Mouse (Mus musculus): Measurements from ENCODE around the gene Echdc2. TPM values are rescaled to one million over a fixed set of nuclear protein-coding genes. Genes with fewer than 3 reads are reported as not detected.

Gene Echdc2
- total and polyA plus RNA-seq, 3 experiments, result 45.5 to 54.3 (median 51.1) TPM

DNA sequence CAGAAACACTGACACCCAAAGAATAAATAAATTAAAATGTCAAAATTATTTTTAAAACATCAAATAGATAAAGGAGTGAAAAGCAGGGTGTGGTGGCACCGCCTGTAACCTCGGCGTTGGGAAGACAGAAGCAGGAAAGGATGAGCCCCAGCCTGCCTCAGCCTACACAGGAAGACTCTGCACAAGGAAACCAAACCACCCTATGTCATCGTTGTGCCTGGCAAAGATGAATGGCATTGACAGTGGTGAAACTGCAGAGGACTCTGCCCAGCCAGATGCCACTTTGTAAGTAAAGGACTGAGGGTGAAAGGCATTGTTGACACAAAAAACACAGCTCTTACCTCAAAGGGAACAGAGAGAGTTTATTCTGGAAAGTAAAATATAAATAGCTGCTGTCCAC, 39.0 kb upstream of the Echdc2 start:
- Histone ChIP-seq H3K9me3 (replicated peaks; ENCODE audit: low read length) (peaks cover 5% of the 10 kb centered on the region), H3K27me3 (replicated peaks) (no peaks in the 10 kb centered on the region), H3K27ac (ENCODE audit: insufficient read depth, low read depth) (no peak overlapping the region), H3K9ac (ENCODE audit: insufficient read depth, low read depth) (no peak overlapping the region), H3K4me3 (replicated peaks in 1 of 3; ENCODE audit: low read depth in 2 of 3, low read length in 2 of 3, poor library complexity in 1 of 3) (no peak overlapping the region), H3K4me1 (ENCODE audit: control insufficient read depth in 1 of 2, insufficient read depth in 2 of 2) (no peaks in the 10 kb centered on the region), H3K4me2 (ENCODE audit: insufficient read depth, low read depth, poor library complexity, severe bottlenecking) (no peak overlapping the region), H3K79me2 (replicated peaks; ENCODE audit: control insufficient read depth, extremely low read depth, insufficient read depth, poor library complexity, severe bottlenecking) (no peaks in the 10 kb centered on the region), H3K36me3 (replicated peaks in 1 of 2; ENCODE audit: control insufficient read depth in 1 of 2, insufficient read depth in 1 of 2, low read length in 1 of 2) (no peaks in the 10 kb centered on the region)
- no peak for TF ChIP-seq SMC3 (IDR thresholded peaks at IDR 0.05; ENCODE audit: low read depth, low read length)
- no peak for TF ChIP-seq USF2 (conservative IDR thresholded peaks at IDR 0.05; ENCODE audit: low read depth, low read length)
- no peak for TF ChIP-seq UBTF (IDR thresholded peaks at IDR 0.05; ENCODE audit: low read depth, low read length)
- TF ChIP-seq ELF1 (IDR thresholded peaks at IDR 0.05; ENCODE audit: low read depth, low read length), result no peak
- TF ChIP-seq KAT2A (IDR thresholded peaks at IDR 0.05; ENCODE audit: insufficient replicate concordance, low read length), result no peak
- no peak for TF ChIP-seq MAZ (IDR thresholded peaks at IDR 0.05; ENCODE audit: low read depth, low read length)
- no peak for TF ChIP-seq USF1 (IDR thresholded peaks at IDR 0.05; ENCODE audit: low read depth, low read length)
- no peak for TF ChIP-seq POLR2A (IDR thresholded peaks at IDR 0.05; ENCODE audit: low read depth, low read length)
- TF ChIP-seq ZNF384 (IDR thresholded peaks at IDR 0.05; ENCODE audit: low read depth, low read length), result no peak
- no peak for TF ChIP-seq CTCF (conservative IDR thresholded peaks at IDR 0.05 in 1 of 2, IDR thresholded peaks at IDR 0.05 in 1 of 2; ENCODE audit: low read depth in 2 of 2, low read length in 2 of 2)
- TF ChIP-seq MAX (IDR thresholded peaks at IDR 0.05; ENCODE audit: low read length), result no peak
- TF ChIP-seq CHD1 (IDR thresholded peaks at IDR 0.05; ENCODE audit: low read depth, low read length), result no peak
- TF ChIP-seq SIN3A (IDR thresholded peaks at IDR 0.05; ENCODE audit: low read length), result no peak
- no peak for TF ChIP-seq ZC3H11A (IDR thresholded peaks at IDR 0.05; ENCODE audit: low read depth, low read length)
- TF ChIP-seq ZMIZ1 (IDR thresholded peaks at IDR 0.05; ENCODE audit: low read depth, low read length), result no peak
- TF ChIP-seq POLR2AphosphoS2 (IDR thresholded peaks at IDR 0.05; ENCODE audit: low read depth, low read length), result no peak
- TF ChIP-seq EP300 (IDR thresholded peaks at IDR 0.05; ENCODE audit: low read length), result no peak
- no peak for TF ChIP-seq HCFC1 (IDR thresholded peaks at IDR 0.05; ENCODE audit: low read depth, low read length)
- in situ Hi-C loops (cut with MboI; ENCODE audit: low pct_ligation_motif_present, low pct_unique_long_range_greater_than_20kb, low sequenced_read_pairs), result no loop called here
- dilution Hi-C loops (cut with MboI; ENCODE audit: extremely low pct_ligation_motif_present, extremely low pct_unique_long_range_greater_than_20kb, low sequenced_read_pairs), result no loop called here
- no peak for DNase-seq (ENCODE audit: extremely low read depth)

DNA sequence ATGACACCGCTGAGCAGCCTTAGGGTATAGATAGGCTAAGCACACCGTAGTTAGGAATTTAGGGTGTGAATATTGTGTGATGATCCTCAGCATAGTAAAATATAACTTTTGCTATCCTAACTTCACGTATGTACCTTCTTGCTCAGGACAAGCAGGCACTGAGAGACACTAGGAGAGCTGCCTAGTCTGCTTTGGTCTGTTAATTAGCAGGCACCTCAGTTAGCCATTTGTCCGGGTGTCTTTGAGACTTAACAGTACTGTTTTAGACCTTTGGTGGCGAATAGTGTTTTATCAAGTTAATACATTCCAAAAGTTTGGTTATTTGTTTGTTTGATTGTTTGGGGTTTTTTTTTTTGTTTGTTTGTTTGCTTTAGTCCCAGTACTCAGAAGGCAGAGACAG, 37.7 kb upstream of the Echdc2 start:
- H3K4me1 ChIP-seq (ENCODE audit: control insufficient read depth in 1 of 2, insufficient read depth in 2 of 2), result no peaks in the 10 kb centered on the region
- H3K9me3 ChIP-seq (replicated peaks; ENCODE audit: low read length), result peaks cover 5% of the 10 kb centered on the region
- DNase-seq (ENCODE audit: extremely low read depth), result no peak
- no peaks in the 10 kb centered on the region for H3K27me3 ChIP-seq (replicated peaks)
- TF ChIP-seq POLR2AphosphoS2 (IDR thresholded peaks at IDR 0.05; ENCODE audit: low read depth, low read length), result no peak
- no peak for TF ChIP-seq MAX (IDR thresholded peaks at IDR 0.05; ENCODE audit: low read length)
- no peak for TF ChIP-seq SIN3A (IDR thresholded peaks at IDR 0.05; ENCODE audit: low read length)
- no peak for TF ChIP-seq E2F4 (IDR thresholded peaks at IDR 0.05; ENCODE audit: insufficient replicate concordance, low read depth, low read length)
- TF ChIP-seq USF2 (conservative IDR thresholded peaks at IDR 0.05; ENCODE audit: low read depth, low read length), result no peak
- no peak for TF ChIP-seq JUND (conservative IDR thresholded peaks at IDR 0.05; ENCODE audit: low read depth, low read length)
- no peak for TF ChIP-seq BHLHE40 (IDR thresholded peaks at IDR 0.05; ENCODE audit: low read depth, low read length)
- TF ChIP-seq NELFE (IDR thresholded peaks at IDR 0.05; ENCODE audit: low read depth, low read length), result no peak
- TF ChIP-seq RCOR1 (conservative IDR thresholded peaks at IDR 0.05; ENCODE audit: low read depth, low read length), result no peak
- no peak for TF ChIP-seq USF1 (IDR thresholded peaks at IDR 0.05; ENCODE audit: low read depth, low read length)
- TF ChIP-seq TBP (conservative IDR thresholded peaks at IDR 0.05; ENCODE audit: low read depth, low read length), result no peak
- no peak for TF ChIP-seq POLR2A (IDR thresholded peaks at IDR 0.05; ENCODE audit: low read depth, low read length)
- TF ChIP-seq ZNF384 (IDR thresholded peaks at IDR 0.05; ENCODE audit: low read depth, low read length), result no peak
- no peak overlapping the region for H3K27ac ChIP-seq (ENCODE audit: insufficient read depth, low read depth)
- H3K4me2 ChIP-seq (ENCODE audit: insufficient read depth, low read depth, poor library complexity, severe bottlenecking), result no peak overlapping the region
- no peaks in the 10 kb centered on the region for H3K79me2 ChIP-seq (replicated peaks; ENCODE audit: control insufficient read depth, extremely low read depth, insufficient read depth, poor library complexity, severe bottlenecking)
- dilution Hi-C loops (cut with MboI; ENCODE audit: extremely low pct_ligation_motif_present, extremely low pct_unique_long_range_greater_than_20kb, low sequenced_read_pairs) (no loop called here), in situ Hi-C loops (cut with MboI; ENCODE audit: low pct_ligation_motif_present, low pct_unique_long_range_greater_than_20kb, low sequenced_read_pairs) (no loop called here)
- H3K9ac ChIP-seq (ENCODE audit: insufficient read depth, low read depth), result no peak overlapping the region
- no peak overlapping the region for H3K4me3 ChIP-seq (replicated peaks in 1 of 3; ENCODE audit: low read depth in 2 of 3, low read length in 2 of 3, poor library complexity in 1 of 3)
- H3K36me3 ChIP-seq (replicated peaks in 1 of 2; ENCODE audit: control insufficient read depth in 1 of 2, insufficient read depth in 1 of 2, low read length in 1 of 2), result no peaks in the 10 kb centered on the region

Measured in CH12.LX (cell line).